Mouse (Mus musculus): ENCODE results near the gene Syce3. TPM values are rescaled to one million over a fixed set of nuclear protein-coding genes. Genes with fewer than 3 reads are reported as not detected.

Gene Syce3
- polyA plus RNA-seq, 1 experiment from 2014 or later, result not detected

Other genes with a start within 250 kb of the Syce3 start
- gene Plxnb2, start 229.7 kb downstream of the Syce3 start, polyA plus RNA-seq (2015; fragmentation: Nextera tagmentation; extraction: Ambion mirVana), result 128 and 129 TPM in 2 replicates
- 12.5 and 14.9 TPM in 2 replicates for gene Dennd6b, start 214.0 kb downstream of the Syce3 start, polyA plus RNA-seq (2015; fragmentation: Nextera tagmentation; extraction: Ambion mirVana)
- gene Ppp6r2, start 198.9 kb downstream of the Syce3 start, polyA plus RNA-seq (2015; fragmentation: Nextera tagmentation; extraction: Ambion mirVana), result 25.4 and 28.5 TPM in 2 replicates
- gene Sbf1, start 95.2 kb downstream of the Syce3 start, polyA plus RNA-seq (2015; fragmentation: Nextera tagmentation; extraction: Ambion mirVana), result 45.3 and 45.9 TPM in 2 replicates
- gene Adm2, start 87.8 kb downstream of the Syce3 start, polyA plus RNA-seq (2015; fragmentation: Nextera tagmentation; extraction: Ambion mirVana), result 0.76 and 1.1 TPM in 2 replicates
- 0.53 and 0.71 TPM in 2 replicates for gene Miox, start 76.1 kb downstream of the Syce3 start, polyA plus RNA-seq (2015; fragmentation: Nextera tagmentation; extraction: Ambion mirVana)
- gene Lmf2, start 54.8 kb downstream of the Syce3 start, polyA plus RNA-seq (2015; fragmentation: Nextera tagmentation; extraction: Ambion mirVana), result 57.3 and 62.3 TPM in 2 replicates
- gene Ncaph2, start 54.8 kb downstream of the Syce3 start, polyA plus RNA-seq (2015; fragmentation: Nextera tagmentation; extraction: Ambion mirVana), result 127 and 141 TPM in 2 replicates
- 6.7 and 7.3 TPM in 2 replicates for gene Sco2, start 36.7 kb downstream of the Syce3 start, polyA plus RNA-seq (2015; fragmentation: Nextera tagmentation; extraction: Ambion mirVana)
- 1.3 and 1.5 TPM in 2 replicates for gene Tymp, start 33.5 kb downstream of the Syce3 start, polyA plus RNA-seq (2015; fragmentation: Nextera tagmentation; extraction: Ambion mirVana)
- gene Odf3b, start 31.2 kb downstream of the Syce3 start, polyA plus RNA-seq (2015; fragmentation: Nextera tagmentation; extraction: Ambion mirVana), result 0.48 and 0.84 TPM in 2 replicates
- gene Klhdc7b, start 25.6 kb downstream of the Syce3 start, polyA plus RNA-seq (2015; fragmentation: Nextera tagmentation; extraction: Ambion mirVana), result not detected in 2 replicates
- 0.63 and 0.66 TPM in 2 replicates for gene Cpt1b, start 15.4 kb upstream of the Syce3 start, polyA plus RNA-seq (2015; fragmentation: Nextera tagmentation; extraction: Ambion mirVana)
- 3.6 and 4.2 TPM in 2 replicates for gene C730034F03Rik, start 19.1 kb upstream of the Syce3 start, polyA plus RNA-seq (2015; fragmentation: Nextera tagmentation; extraction: Ambion mirVana)
- gene Gm44502, start 19.2 kb upstream of the Syce3 start, polyA plus RNA-seq (2015; fragmentation: Nextera tagmentation; extraction: Ambion mirVana), result not detected in 2 replicates
- 51.3 and 55.5 TPM in 2 replicates for gene Chkb, start 19.4 kb upstream of the Syce3 start, polyA plus RNA-seq (2015; fragmentation: Nextera tagmentation; extraction: Ambion mirVana)
- 3.7 and 3.8 TPM in 2 replicates for gene Mapk8ip2, start 43.4 kb upstream of the Syce3 start, polyA plus RNA-seq (2015; fragmentation: Nextera tagmentation; extraction: Ambion mirVana)
- gene Arsa, start 66.9 kb upstream of the Syce3 start, polyA plus RNA-seq (2015; fragmentation: Nextera tagmentation; extraction: Ambion mirVana), result 18.8 TPM in 2 replicates
- gene Shank3, start 89.1 kb upstream of the Syce3 start, polyA plus RNA-seq (2015; fragmentation: Nextera tagmentation; extraction: Ambion mirVana), result 1.7 and 1.9 TPM in 2 replicates
- gene Acr, start 157.8 kb upstream of the Syce3 start, polyA plus RNA-seq (2015; fragmentation: Nextera tagmentation; extraction: Ambion mirVana), result 0.14 and 0.23 TPM in 2 replicates
- 34.6 and 37.6 TPM in 2 replicates for gene Rabl2, start 181.4 kb upstream of the Syce3 start, polyA plus RNA-seq (2015; fragmentation: Nextera tagmentation; extraction: Ambion mirVana)